Mouse (Mus musculus) embryonic facial prominence, embryonic 11.5 days (tissue): ENCODE results near the gene H2al1b. TPM values are rescaled to one million over a fixed set of nuclear protein-coding genes. Genes with fewer than 3 reads are reported as not detected.
A peak's percentile ranks its signal among the peaks of the same experiment; 100 is the strongest.
"Not testable (repeated sequence)": the region's sequence is repeated elsewhere in the genome, so short reads cannot be mapped to it uniquely, and the experiment has no call there.

ENCODE experiments used
- ATAC-seq: fragments of 200-750 bp; cut with Nextera tagmentation; replicated peaks from 2 replicates; pipeline ENCODE4 v1.8.0; 2017; ENCODE audit warnings: low read depth; ENCODE audit not compliant: insufficient number of reproducible peaks, low FRiP score, low TSS enrichment
- DNase-seq: peaks from one replicate; pipeline ENCODE4 v3.0.0-alpha.2; 2015; ENCODE audit warnings: low spot score
- H3K27ac ChIP-seq: fragments of 300-500 bp; sonication (generic); replicated peaks from 2 replicates; pipeline ENCODE4 v1.5.1; 2014; ENCODE audit warnings: mild to moderate bottlenecking, low read depth, low read length, control low read depth
- H3K27me3 ChIP-seq: fragments of 300-500 bp; sonication (generic); 2 replicates; pipeline ENCODE4 v1.6.1; 2014; ENCODE audit warnings: mild to moderate bottlenecking, low read length, moderate library complexity, mixed read lengths; ENCODE audit not compliant: control insufficient read depth, insufficient read depth
- H3K36me3 ChIP-seq: fragments of 300-500 bp; sonication (generic); replicated peaks from 2 replicates; pipeline ENCODE4 v1.6.1; 2014; ENCODE audit warnings: low read depth, mild to moderate bottlenecking, low read length, moderate library complexity, mixed read lengths; ENCODE audit not compliant: control insufficient read depth, insufficient read depth
- H3K4me1 ChIP-seq: fragments of 300-500 bp; sonication (generic); 2 replicates; pipeline ENCODE4 v1.6.1; 2014; ENCODE audit warnings: low read length, mixed read lengths; ENCODE audit not compliant: control insufficient read depth, insufficient read depth
- H3K4me2 ChIP-seq: fragments of 300-500 bp; sonication (generic); 2 replicates; pipeline ENCODE4 v1.6.1; 2014; ENCODE audit warnings: low read depth, mild to moderate bottlenecking, control low read depth, low read length, moderate library complexity
- H3K4me3 ChIP-seq: fragments of 300-500 bp; sonication (generic); 2 replicates; pipeline ENCODE4 v1.5.1; 2014; ENCODE audit warnings: low read depth, low read length, control low read depth
- H3K9ac ChIP-seq: fragments of 300-500 bp; sonication (generic); replicated peaks from 2 replicates; pipeline ENCODE4 v1.6.1; 2014; ENCODE audit warnings: mild to moderate bottlenecking, control low read depth, low read length
- H3K9me3 ChIP-seq: fragments of 300-500 bp; sonication (generic); replicated peaks from 2 replicates; pipeline ENCODE4 v1.6.1; 2016; ENCODE audit warnings: mild to moderate bottlenecking, low read length, inconsistent platforms, mixed read lengths; ENCODE audit not compliant: control insufficient read depth
- WGBS: fragments of 180-500 bp; shearing (Covaris S2); extraction: QIAGEN DNeasy Blood & Tissue Kit; methylation state at CpG from one replicate; pipeline ENCODE4 v1.1.7; 2014; 5-methylcytosine and 5-hydroxymethylcytosine counted together
- polyA plus RNA-seq: library from polyadenylated mRNA; unstranded; fragments of >200 nt; fragmentation: Nextera tagmentation; extraction: Ambion mirVana; gene quantifications from 2 replicates; pipeline ENCODE4 v1.2.1, GENCODE M21; 2014

The H2al1b gene
- not detected in 2 replicates for polyA plus RNA-seq

DNA sequence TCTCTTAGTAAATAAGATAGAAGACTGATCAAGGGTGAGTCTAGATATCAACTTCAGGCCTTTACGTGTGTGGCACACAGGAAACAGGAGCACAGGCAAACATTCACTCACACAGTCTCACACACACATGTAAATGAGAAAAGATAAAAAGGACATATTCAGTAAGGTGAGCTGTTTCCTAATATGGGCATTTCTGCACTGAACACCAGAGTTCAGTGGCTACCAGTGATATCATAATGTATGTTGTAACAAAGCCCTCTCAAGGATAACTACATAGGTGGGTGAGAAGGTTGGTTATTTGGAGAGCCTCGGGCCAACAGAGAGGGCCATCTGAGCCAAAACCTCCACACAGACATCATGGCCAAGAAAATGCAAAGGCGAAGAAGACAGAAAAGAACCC lies at the start of gene H2al1b:
H2al1b (plus strand) TSS at position 301 of the 400 bp plus-strand sequence.
- not testable (repeated sequence) for H3K27me3 ChIP-seq, ATAC-seq, H3K4me1 ChIP-seq, H3K27ac ChIP-seq, H3K9me3 ChIP-seq, H3K36me3 ChIP-seq, H3K4me3 ChIP-seq, H3K9ac ChIP-seq, H3K4me2 ChIP-seq, DNase-seq
- WGBS = 95% methylated on average over 1 of the region's 3 CpGs

DNA sequence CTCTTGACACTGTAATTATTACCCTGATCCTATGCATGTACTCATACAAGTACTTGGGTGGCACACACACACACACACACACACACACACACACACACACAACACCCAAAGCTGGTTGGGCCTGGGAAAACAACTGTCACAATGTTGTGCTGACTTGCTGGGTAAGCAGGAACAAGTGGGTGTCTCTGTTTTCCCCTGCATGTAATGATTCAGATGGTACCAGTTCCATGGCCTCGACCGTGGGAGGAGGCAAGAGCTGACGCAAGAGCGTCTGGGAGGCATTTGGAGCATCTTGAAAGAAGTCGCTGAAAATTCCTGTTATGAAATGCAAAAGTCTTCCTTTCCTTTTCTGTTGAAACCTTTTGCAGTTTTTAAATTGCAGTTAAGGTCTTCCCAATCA lies 48.2 kb upstream of the H2al1b start:
- Histone ChIP-seq H3K36me3 (no peaks in the 10 kb centered on the region), H3K9me3 (no peaks in the 10 kb centered on the region), H3K27ac (no peak overlapping the region), H3K9ac (no peak overlapping the region), H3K4me3 (no peak overlapping the region), H3K4me2 (no peak overlapping the region), H3K4me1 (no peaks in the 10 kb centered on the region), H3K27me3 (0 out of 2 replicates have a peak, but pooled peaks cover 2% of the 10 kb centered on the region)
- WGBS = 67% methylated on average over 5 of the region's 5 CpGs
- DNase-seq (peak; percentile 1), ATAC-seq (no peak)

DNA sequence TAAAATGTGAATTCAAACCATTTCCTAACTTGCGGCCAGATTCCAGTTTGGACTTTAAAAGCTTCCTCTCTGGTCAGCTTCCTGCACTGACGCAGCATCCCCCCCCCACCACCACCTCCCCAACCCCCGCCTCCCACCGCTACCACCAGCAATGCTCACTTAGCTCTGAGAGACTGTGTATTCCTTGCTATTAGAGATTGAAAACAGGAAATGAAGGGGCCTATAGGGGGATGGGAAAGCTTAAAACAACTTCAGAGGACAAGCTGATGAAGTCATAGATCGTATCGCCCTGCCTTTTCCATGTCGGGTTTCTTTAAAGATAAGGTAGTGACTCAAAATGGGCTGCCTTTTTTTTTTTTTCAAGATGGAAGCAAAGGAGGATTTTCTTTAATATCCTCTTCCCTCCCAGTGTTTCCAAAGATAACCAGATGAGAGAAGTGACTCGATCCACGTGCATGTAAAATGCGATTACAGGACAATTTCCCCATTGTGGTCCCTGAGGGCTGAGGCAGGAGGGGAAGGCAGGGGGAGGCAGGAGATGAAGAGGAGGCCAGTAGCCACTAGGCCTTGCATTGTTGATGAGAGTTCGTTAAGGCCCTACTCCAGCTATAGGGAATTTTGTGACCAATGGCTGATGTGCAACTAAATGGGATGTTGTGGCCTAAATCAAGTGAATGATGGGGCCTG lies 47.6 kb upstream of the H2al1b start:
- Histone ChIP-seq H3K4me3 (no peak overlapping the region), H3K9ac (no peak overlapping the region), H3K4me2 (no peak overlapping the region), H3K27me3 (0 out of 2 replicates have a peak, but pooled peaks cover 2% of the 10 kb centered on the region), H3K9me3 (no peaks in the 10 kb centered on the region), H3K4me1 (no peaks in the 10 kb centered on the region), H3K36me3 (no peaks in the 10 kb centered on the region), H3K27ac (no peak overlapping the region)
- DNase-seq = peak; percentile 46
- ATAC-seq = no peak
- 38% methylated on average over 11 of the region's 11 CpGs for WGBS

DNA sequence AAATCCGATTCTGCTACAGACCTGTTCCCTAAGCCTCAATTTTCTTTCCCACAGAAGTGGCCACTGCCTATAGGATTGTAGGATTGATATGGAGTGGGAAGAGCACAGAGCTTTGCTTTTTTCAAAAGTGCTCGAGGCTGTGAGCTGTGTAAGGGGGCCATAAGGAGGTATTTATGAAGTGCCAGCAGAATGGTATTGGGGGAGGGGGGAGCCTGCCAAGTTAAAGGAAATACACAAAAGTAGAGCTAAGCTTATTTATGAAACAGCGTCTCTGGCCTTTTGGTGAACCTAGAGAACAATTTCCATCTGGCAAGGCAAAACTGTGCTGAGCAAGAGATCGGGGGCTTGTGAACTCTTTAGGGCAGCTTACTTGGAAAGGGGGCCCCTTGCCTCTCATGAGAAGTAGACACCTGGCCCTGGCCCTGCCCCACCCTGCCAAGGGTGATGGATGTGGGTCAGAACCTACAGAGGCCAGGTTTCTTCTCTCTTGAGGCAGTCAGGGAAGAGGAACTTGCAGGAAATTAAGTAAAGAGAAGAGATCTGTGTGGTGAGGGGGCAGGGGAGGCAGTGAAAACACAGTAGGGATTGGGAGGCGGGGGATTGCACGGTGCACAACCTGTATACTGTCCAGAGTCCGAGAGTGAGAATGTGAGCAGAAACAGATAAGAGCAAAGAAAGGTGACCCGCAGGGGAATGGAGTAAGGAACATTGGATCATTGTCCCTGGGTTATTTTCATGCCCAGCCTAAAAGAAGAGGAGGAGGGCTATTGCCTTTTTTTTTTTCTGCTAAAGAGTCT lies 46.5 kb upstream of the H2al1b start:
- H3K4me1 ChIP-seq = no peaks in the 10 kb centered on the region
- DNase-seq = peak; percentile 46
- 44% methylated on average over 8 of the region's 8 CpGs for WGBS
- H3K4me2 ChIP-seq = no peak overlapping the region
- no peaks in the 10 kb centered on the region for H3K36me3 ChIP-seq
- no peaks in the 10 kb centered on the region for H3K9me3 ChIP-seq
- no peak overlapping the region for H3K9ac ChIP-seq
- 0 out of 2 replicates have a peak, but pooled peaks cover 2% of the 10 kb centered on the region for H3K27me3 ChIP-seq
- H3K4me3 ChIP-seq = no peak overlapping the region
- ATAC-seq = no peak
- no peak overlapping the region for H3K27ac ChIP-seq

DNA sequence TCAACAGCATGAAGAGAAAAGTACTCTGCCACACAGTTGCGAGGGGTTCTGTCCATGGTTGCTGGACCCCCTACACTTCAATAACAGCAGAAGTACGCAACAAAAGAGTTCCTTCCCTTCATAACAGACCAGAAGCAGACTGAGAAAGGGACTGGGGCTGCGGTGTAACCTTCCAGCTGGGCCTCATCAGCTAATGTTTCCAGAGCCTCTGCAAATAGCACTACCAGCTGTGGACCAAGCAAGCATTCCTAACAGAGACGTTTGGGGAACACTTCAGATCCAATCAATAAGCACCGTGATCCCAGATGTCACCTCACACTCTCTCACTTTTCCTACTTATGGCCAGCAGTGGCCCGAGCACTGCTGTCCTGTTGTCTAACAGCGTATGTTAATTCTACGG lies 37.3 kb upstream of the H2al1b start:
- H3K27me3 ChIP-seq = no peaks in the 10 kb centered on the region
- 70% methylated on average over 8 of the region's 8 CpGs for WGBS
- no peak overlapping the region for H3K4me3 ChIP-seq
- no peaks in the 10 kb centered on the region for H3K4me1 ChIP-seq
- no peaks in the 10 kb centered on the region for H3K9me3 ChIP-seq
- DNase-seq (peak; percentile 5), ATAC-seq (no peak)
- no peak overlapping the region for H3K4me2 ChIP-seq
- H3K36me3 ChIP-seq = no peaks in the 10 kb centered on the region
- H3K9ac ChIP-seq = no peak overlapping the region
- no peak overlapping the region for H3K27ac ChIP-seq

DNA sequence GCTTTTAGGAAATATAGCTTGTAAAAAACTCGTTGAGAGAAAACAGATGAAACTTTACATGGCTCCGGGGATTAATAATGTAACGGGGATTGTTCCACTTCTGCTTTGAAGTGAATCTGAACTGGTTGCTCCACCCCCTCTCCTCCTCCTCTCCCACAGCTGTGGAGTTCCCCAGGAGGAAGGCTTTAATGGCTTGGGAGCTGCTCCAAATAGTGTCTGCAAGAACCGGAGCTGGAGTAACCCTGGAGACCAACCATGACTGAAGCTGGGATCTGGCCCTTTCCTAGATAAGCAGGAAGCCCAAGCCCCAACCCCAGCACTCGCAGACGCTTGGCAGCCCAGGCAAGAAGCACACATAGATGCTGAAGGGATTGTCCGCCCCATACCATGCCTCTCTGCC lies 34.4 kb upstream of the H2al1b start:
- no peak for ATAC-seq
- 69% methylated on average over 7 of the region's 7 CpGs for WGBS
- no peaks in the 10 kb centered on the region for H3K27me3 ChIP-seq

DNA sequence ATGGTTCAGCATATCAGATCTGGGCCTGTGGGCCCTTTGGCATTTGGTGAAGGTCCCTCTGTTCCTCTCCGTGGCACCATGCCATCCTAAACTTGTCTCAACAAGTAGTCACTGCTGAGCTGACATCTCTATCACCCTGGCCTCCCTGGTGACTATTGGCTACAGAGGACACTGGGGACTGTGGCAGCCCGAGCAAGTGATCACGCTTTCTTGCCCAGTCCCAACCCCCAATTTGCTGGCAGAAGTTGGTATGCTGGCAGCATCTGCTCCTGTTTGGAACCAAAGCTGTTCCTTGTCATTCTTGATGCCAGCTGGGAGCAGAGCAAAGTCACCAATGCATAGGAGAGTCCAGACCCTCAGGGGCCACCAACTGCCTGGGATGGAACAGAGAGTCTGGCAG lies 33.2 kb upstream of the H2al1b start:
- H3K27me3 ChIP-seq = no peaks in the 10 kb centered on the region

More for the DNA sequence above, 34.4 kb upstream of the H2al1b start:
- Histone ChIP-seq H3K36me3 (no peaks in the 10 kb centered on the region), H3K27ac (no peak overlapping the region), H3K9ac (no peak overlapping the region), H3K9me3 (no peaks in the 10 kb centered on the region), H3K4me3 (no peak overlapping the region), H3K4me2 (no peak overlapping the region), H3K4me1 (no peaks in the 10 kb centered on the region)
- no peak for DNase-seq

DNA sequence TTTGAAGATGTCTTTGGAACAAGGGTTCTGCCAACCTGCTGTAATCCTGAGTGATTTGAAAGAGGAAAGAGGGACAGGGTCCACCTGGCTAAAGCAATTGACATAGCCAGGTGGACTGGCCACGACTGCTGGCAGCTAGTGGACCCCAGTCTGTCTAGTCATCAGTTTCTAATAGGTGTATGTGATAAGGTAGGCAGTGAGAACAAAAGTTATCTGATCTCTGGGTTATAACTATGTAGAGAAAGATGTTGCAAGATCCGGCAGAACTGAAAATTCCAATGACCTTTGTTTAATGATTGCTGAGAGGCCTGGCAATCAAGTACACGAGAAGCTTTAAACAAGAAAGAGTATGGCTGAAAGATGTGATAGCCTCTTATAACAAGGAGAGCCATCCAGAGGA lies 29.0 kb upstream of the H2al1b start:
- no peak for ATAC-seq
- no peaks in the 10 kb centered on the region for H3K4me1 ChIP-seq
- no peak overlapping the region for H3K4me2 ChIP-seq
- H3K9ac ChIP-seq = no peak overlapping the region
- no peak for DNase-seq
- no peaks in the 10 kb centered on the region for H3K9me3 ChIP-seq
- 81% methylated on average over 3 of the region's 3 CpGs for WGBS
- H3K27ac ChIP-seq = no peak overlapping the region
- no peak overlapping the region for H3K4me3 ChIP-seq
- H3K27me3 ChIP-seq = no peaks in the 10 kb centered on the region
- H3K36me3 ChIP-seq = no peaks in the 10 kb centered on the region

More for the DNA sequence above, 33.2 kb upstream of the H2al1b start:
- no peaks in the 10 kb centered on the region for H3K36me3 ChIP-seq
- no peak overlapping the region for H3K27ac ChIP-seq
- WGBS = 86% methylated on average over 3 of the region's 3 CpGs
- DNase-seq (no peak), ATAC-seq (no peak)
- H3K4me1 ChIP-seq = no peaks in the 10 kb centered on the region
- H3K9ac ChIP-seq = no peak overlapping the region
- H3K9me3 ChIP-seq = no peaks in the 10 kb centered on the region
- no peak overlapping the region for H3K4me2 ChIP-seq
- H3K4me3 ChIP-seq = no peak overlapping the region
